Mouse (Mus musculus) lung, adult 2 months (tissue): ENCODE results near the gene Atp1b4.
"Not testable (repeated sequence)": the region's sequence is repeated elsewhere in the genome, so short reads cannot be mapped to it uniquely, and the experiment has no call there.

Experiments used
- CTCF ChIP-seq: fragments of 200-500 bp; IDR thresholded peaks from 2 replicates; pipeline ENCODE4 v1.5.1; 2011; ENCODE audit warnings: mild to moderate bottlenecking, low read length, control low read depth; ENCODE audit not compliant: insufficient read depth
- POLR2A ChIP-seq: fragments of 200-500 bp; IDR thresholded peaks from 2 replicates; pipeline ENCODE4 v1.6.1; 2011; ENCODE audit warnings: low read depth, mild to moderate bottlenecking, control low read depth, low read length, borderline replicate concordance; ENCODE audit errors: extremely low read depth

DNA sequence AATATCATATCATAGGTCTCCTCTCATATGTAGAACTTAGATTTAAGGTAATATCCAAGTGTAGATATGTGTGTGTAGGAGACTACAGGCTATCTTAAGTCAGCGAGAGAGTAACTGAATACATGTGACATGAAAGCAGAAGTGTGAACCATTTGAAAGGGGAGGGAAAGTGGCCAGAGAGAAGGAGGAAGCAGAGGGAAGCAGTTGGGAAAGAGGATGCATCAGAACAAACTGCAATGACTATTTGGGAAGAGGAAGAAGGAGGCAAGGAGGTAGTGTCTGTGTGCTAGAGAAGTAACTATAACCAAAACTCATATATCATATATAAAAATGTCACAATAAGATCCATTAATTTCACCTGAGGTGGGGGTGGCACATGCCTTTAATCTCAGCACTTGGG lies 57.2 kb downstream of the Atp1b4 start:
- not testable (repeated sequence) for TF ChIP-seq CTCF, POLR2A
